Mouse (Mus musculus) cerebellum, adult 8-10 months (tissue): ENCODE data around the gene Prpf18.

Experiments
- DNase-seq: peaks from one replicate; pipeline ENCODE4 v3.0.0; 2022

The Prpf18 gene

GRCm38 (mm10) chr2:4574251-4574650 is 77.7 kb downstream of the Prpf18 start:
- DNase-seq: no peak

GRCm38 (mm10) chr2:4573386-4573785 is 78.5 kb downstream of the Prpf18 start:
- no peak for DNase-seq

GRCm38 (mm10) chr2:4572498-4573263 is 79.2 kb downstream of the Prpf18 start:
- DNase-seq: no peak
